Mouse (Mus musculus): ENCODE measurements around the gene Fcamr. TPM values are rescaled to one million over a fixed set of nuclear protein-coding genes. Genes with fewer than 3 reads are reported as not detected.
A peak's percentile ranks its signal among the peaks of the same experiment; 100 is the strongest.

Fcamr gene
- 0.29 and 0.70 TPM in 2 replicates for polyA plus RNA-seq (2015; fragmentation: Nextera tagmentation; extraction: Ambion mirVana)

DNA sequence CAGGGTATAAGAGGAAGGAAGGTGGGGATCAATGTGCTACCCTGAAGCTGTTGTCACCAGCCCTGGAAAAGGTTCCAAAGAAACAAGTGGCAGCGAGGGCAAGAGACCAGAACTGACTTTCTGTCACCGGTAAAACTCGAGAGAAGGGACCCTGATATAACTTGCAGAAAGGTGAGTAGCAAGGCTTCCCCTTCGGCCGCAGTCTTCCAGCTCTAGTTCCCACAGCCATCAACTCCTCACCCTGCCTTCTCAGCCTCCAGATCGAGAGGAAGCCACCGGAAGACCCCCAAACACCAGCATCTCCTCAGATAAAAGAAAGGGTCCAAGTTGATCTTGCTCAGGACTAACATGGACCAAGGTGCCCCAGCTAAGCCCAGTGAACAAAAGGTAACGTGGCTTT lies at the start of gene Fcamr:
Fcamr (plus strand) TSS at position 301 of the 400 bp plus-strand sequence.
- ATAC-seq (ENCODE audit: insufficient number of reproducible peaks, low FRiP score, low TSS enrichment, low read depth), result no peak
- 83% methylated on average over 8 of the region's 8 CpGs for WGBS
- H3K9me3 ChIP-seq, result no peaks in the 10 kb centered on the region

DNA sequence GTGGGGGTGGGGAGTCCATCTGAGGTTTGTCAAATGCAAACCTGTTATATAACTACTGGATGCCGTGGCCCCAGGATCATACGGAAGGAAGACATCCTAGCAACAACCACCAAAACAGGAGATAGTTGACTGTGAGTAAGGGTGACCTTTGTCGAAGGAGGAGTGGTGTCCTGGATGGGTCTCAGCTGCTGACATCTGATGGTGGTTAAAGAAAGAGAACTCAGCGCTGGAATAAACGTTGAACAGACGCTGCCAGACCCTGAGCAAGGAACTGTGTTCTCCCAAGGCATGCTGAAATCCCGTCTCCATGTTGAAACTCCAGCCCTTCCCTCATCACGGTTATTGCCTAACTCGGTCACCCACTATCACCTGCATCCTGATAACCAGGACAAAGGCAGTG lies 41.0 kb upstream of the Fcamr start:
- H3K4me1 ChIP-seq, result no peaks in the 10 kb centered on the region
- WGBS, result 69% methylated on average over 9 of the region's 9 CpGs

More for the DNA sequence above, at the start of gene Fcamr:
- Histone ChIP-seq H3K36me3 (no peaks in the 10 kb centered on the region), H3K4me1 (no peaks in the 10 kb centered on the region), H3K4me2 (no peak within 1 kb of the TSS), H3K27me3 (no peaks in the 10 kb centered on the region), H3K9ac (no peak within 1 kb of the TSS), H3K27ac (no peak within 1 kb of the TSS), H3K4me3 (no peak within 1 kb of the TSS)

DNA sequence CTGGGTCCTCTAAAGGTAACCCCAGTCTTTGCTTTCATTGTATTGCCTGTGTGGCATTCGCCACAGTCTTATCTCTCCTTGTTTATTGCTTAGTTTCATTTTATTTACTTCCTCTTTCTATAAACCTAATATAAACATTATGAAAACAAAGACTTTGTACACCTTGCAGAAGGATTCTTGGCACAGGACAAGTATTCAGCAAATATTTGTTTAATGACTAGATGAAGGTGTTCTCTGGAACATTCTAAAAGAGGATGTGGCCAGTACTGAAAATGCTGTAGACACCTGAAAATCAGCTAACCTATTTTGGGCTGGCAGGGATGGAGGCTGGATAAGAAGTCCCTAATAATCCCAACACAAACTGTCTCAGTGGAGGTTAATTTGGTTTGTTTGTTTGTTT lies 39.1 kb upstream of the Fcamr start:
- H3K27me3 ChIP-seq, result no peaks in the 10 kb centered on the region
- no peak overlapping the region for H3K9ac ChIP-seq
- no peaks in the 10 kb centered on the region for H3K36me3 ChIP-seq
- H3K4me1 ChIP-seq, result no peaks in the 10 kb centered on the region
- no peak for ATAC-seq (ENCODE audit: insufficient number of reproducible peaks, low FRiP score, low TSS enrichment, low read depth)
- H3K4me2 ChIP-seq, result no peak overlapping the region
- H3K27ac ChIP-seq, result no peak overlapping the region
- no peaks in the 10 kb centered on the region for H3K9me3 ChIP-seq
- WGBS, result 62% methylated on average over 1 of the region's 1 CpGs
- no peak overlapping the region for H3K4me3 ChIP-seq

More for the DNA sequence above, 41.0 kb upstream of the Fcamr start:
- no peak for ATAC-seq (ENCODE audit: insufficient number of reproducible peaks, low FRiP score, low TSS enrichment, low read depth)
- no peak overlapping the region for H3K4me2 ChIP-seq
- no peaks in the 10 kb centered on the region for H3K36me3 ChIP-seq
- H3K9ac ChIP-seq, result no peak overlapping the region
- no peak overlapping the region for H3K4me3 ChIP-seq
- H3K27ac ChIP-seq, result no peak overlapping the region
- no peaks in the 10 kb centered on the region for H3K27me3 ChIP-seq
- no peaks in the 10 kb centered on the region for H3K9me3 ChIP-seq

DNA sequence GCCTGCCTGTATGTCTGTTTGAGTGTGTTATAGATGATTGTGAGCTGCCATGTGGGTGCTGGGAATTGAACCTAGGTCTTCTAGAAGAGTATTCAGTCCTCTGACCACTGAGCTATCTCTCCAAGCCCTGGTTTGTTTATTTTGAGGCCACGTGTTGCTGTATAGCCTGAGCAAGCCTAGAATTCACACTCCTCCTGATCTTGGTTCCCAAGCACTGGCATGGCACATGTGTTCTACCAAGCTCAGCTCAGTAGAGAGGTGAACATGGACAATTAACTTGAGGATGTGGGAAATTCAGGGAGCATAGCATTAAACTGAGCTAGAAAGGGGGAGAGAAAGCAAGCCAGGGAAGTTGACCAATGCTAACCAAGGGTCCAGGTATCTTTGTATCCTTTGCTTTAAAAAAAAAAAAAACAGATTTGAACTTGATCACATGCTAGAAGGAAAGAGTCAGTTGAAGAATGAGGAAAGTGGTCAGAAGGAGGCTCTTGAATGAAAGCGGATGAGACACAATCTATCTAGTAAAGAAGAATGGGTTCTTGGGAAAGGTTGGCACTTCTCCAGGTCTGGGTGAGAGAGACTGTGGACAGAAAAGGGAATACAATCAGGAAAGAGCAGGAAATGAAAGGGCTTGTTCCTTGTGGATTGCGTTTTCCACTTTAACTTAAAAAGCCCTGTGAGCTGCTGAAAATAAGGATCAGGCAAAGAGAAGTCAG lies 38.5 kb upstream of the Fcamr start:
- Histone ChIP-seq H3K4me2 (no peak overlapping the region), H3K9me3 (no peaks in the 10 kb centered on the region), H3K36me3 (no peaks in the 10 kb centered on the region), H3K27ac (no peak overlapping the region), H3K4me1 (no peaks in the 10 kb centered on the region), H3K9ac (no peak overlapping the region), H3K4me3 (no peak overlapping the region), H3K27me3 (no peaks in the 10 kb centered on the region)
- WGBS, result 79% methylated on average over 3 of the region's 3 CpGs
- no peak for ATAC-seq (ENCODE audit: insufficient number of reproducible peaks, low FRiP score, low TSS enrichment, low read depth)

DNA sequence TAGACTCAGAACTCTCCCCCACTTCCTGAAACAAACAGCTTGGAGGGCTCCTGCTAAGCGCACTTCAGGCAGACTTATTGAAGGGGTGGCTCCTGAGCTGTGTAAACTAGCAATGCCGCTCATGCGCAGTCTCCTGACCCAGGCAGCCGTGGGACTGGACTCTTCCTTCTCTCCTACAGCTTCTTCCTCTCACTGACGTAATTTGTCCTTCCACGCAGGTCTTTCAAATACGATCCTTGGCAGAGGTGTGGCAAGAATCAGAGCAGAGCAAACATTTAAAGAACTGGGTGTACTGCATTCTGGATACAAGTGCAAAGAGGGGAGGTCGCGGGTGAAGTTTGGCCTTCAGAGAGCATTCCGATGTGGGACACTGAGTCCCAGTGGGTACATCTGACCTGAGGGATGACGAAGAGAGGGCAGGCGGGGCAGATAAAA lies 36.7 kb upstream of the Fcamr start:
- WGBS, result 83% methylated on average over 12 of the region's 12 CpGs
- Histone ChIP-seq H3K4me2 (no peak overlapping the region), H3K9ac (no peak overlapping the region), H3K9me3 (no peaks in the 10 kb centered on the region), H3K27me3 (no peaks in the 10 kb centered on the region), H3K27ac (no peak overlapping the region), H3K4me1 (no peaks in the 10 kb centered on the region), H3K4me3 (no peak overlapping the region), H3K36me3 (no peaks in the 10 kb centered on the region)
- no peak for ATAC-seq (ENCODE audit: insufficient number of reproducible peaks, low FRiP score, low TSS enrichment, low read depth)

DNA sequence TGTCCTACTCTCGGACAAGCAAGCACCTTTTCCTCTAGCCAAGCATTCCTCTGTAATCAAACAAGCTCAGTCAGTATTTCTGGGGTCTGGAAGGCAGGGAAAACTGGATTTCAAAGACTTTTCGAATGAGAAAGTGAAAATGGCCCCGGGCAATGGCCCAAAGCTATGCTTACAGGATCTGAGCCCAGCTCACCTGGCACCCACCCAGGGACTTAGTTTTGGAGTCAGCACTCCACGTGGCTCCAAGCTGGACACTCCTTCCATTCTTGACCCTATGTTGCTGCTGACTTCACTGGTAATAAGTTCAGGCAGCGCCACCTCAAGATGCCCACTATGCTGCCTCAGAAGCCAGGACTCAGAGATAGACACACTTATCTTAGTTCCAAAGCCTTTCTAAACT lies 33.6 kb upstream of the Fcamr start:
- Histone ChIP-seq H3K9ac (no peak overlapping the region), H3K4me1 (no peaks in the 10 kb centered on the region), H3K27ac (no peak overlapping the region), H3K9me3 (no peaks in the 10 kb centered on the region), H3K4me2 (no peak overlapping the region), H3K4me3 (no peak overlapping the region), H3K36me3 (no peaks in the 10 kb centered on the region), H3K27me3 (no peaks in the 10 kb centered on the region)
- ATAC-seq (ENCODE audit: insufficient number of reproducible peaks, low FRiP score, low TSS enrichment, low read depth), result no peak
- WGBS, result 77% methylated on average over 5 of the region's 5 CpGs

DNA sequence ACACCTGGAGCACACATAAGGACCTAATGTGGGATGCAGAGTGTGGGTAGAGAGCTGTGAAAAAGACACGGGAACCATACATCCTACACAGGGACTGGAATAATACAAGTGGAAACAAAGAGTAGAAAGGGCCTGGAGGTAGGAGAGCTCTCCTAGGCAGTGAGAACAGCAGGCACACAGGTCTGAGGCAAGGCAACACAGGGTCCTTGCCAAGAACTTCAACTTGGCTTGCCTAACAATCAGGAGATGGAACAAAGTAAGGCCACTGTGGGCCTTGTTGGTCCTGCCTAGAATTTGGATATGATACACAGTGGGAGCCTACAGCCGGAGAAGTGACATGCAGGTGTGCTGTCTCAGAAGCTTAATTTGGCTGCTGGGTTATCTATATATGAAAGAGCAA lies 30.8 kb upstream of the Fcamr start:
- Histone ChIP-seq H3K27me3 (no peaks in the 10 kb centered on the region), H3K9ac (no peak overlapping the region), H3K9me3 (no peaks in the 10 kb centered on the region), H3K4me1 (no peaks in the 10 kb centered on the region), H3K27ac (peak overlapping the region; percentile 22; the same call in 1 of the 2 replicates), H3K4me3 (no peak overlapping the region), H3K36me3 (no peaks in the 10 kb centered on the region), H3K4me2 (no peak overlapping the region)
- 81% methylated on average over 2 of the region's 2 CpGs for WGBS
- no peak for ATAC-seq (ENCODE audit: insufficient number of reproducible peaks, low FRiP score, low TSS enrichment, low read depth)

DNA sequence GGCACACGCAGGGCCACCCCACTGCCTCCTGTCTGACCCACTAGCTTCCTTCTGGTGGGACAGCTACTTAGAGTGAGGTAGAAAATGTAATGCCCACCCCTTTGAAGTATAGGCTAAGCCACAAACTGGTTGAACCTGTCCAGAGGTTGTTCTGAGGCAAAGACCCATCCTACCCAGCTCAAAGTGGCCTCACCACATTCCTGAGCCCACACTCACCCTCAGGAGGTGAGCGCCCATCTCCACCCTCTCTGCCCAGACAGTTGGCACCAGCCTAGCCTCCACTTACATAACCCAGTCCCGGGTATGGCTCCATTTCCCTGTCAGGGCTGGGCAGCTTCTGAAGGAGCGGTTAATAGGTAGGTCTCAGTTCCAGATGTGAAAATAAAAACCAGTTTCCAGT lies 30.2 kb upstream of the Fcamr start:
- 65% methylated on average over 4 of the region's 4 CpGs for WGBS
- peak; percentile 35; the same call in 1 of the 2 replicates for ATAC-seq (ENCODE audit: insufficient number of reproducible peaks, low FRiP score, low TSS enrichment, low read depth)
- no peak overlapping the region for H3K4me3 ChIP-seq
- no peaks in the 10 kb centered on the region for H3K36me3 ChIP-seq
- H3K9ac ChIP-seq, result no peak overlapping the region
- no peak overlapping the region for H3K4me2 ChIP-seq
- no peaks in the 10 kb centered on the region for H3K4me1 ChIP-seq
- H3K27me3 ChIP-seq, result no peaks in the 10 kb centered on the region
- peak overlapping the region; percentile 22; the same call in 1 of the 2 replicates for H3K27ac ChIP-seq
- H3K9me3 ChIP-seq, result no peaks in the 10 kb centered on the region

DNA sequence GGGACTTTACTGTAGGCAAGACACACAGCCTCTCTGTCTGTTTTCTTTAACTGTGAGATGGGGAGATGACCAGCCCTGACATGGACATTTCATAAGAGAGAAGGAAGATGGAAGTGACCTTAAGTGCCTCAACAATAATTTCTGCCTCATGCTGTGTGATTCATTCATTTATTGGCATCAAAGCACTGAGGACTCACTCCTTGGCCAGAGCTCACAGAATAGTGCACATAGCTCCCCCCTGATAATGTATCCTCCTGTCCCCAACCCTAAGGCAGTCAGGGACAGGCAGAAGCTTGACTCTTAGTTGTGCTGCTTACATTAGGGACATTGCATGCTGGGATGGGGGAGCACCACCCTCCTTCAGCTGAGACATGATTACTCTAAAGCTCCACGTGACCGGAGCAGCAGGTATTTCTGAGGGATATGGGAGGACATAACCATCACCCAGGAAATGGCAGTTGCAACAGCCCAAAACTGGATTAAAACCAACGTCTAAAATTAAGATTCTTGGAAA lies 29.7 kb upstream of the Fcamr start:
- 0 out of 2 replicates have a peak, but pooled peaks have one; percentile 55 for ATAC-seq (ENCODE audit: insufficient number of reproducible peaks, low FRiP score, low TSS enrichment, low read depth)
- no peaks in the 10 kb centered on the region for H3K4me1 ChIP-seq
- H3K9me3 ChIP-seq, result no peaks in the 10 kb centered on the region
- no peak overlapping the region for H3K9ac ChIP-seq
- H3K4me2 ChIP-seq, result no peak overlapping the region
- no peaks in the 10 kb centered on the region for H3K36me3 ChIP-seq
- no peaks in the 10 kb centered on the region for H3K27me3 ChIP-seq
- H3K4me3 ChIP-seq, result no peak overlapping the region
- WGBS, result 49% methylated on average over 3 of the region's 3 CpGs
- H3K27ac ChIP-seq, result no peak overlapping the region

DNA sequence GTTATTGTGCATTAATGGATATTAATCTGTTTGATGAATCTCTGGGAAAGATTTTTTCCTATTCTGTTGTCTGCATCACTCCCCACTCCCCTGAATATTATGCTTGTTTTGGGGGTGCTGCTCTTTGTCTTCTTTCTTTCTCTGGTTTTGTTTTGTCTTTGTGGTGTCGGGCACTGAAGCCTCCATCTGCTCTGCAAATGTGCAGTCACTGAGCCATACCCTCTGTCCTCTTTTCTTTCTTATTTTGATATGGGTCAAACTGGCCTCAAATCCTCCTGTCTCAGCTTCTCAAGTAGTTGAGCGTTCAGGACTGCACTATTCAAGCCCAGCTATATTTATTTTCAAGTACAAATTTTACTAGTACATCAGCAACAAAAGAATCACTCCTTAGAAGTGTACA lies 25.5 kb upstream of the Fcamr start:
- no peak overlapping the region for H3K4me2 ChIP-seq
- H3K4me1 ChIP-seq, result no peaks in the 10 kb centered on the region
- no peaks in the 10 kb centered on the region for H3K36me3 ChIP-seq
- no peaks in the 10 kb centered on the region for H3K9me3 ChIP-seq
- H3K27me3 ChIP-seq, result no peaks in the 10 kb centered on the region
- no peak overlapping the region for H3K4me3 ChIP-seq
- H3K9ac ChIP-seq, result no peak overlapping the region
- WGBS, result 71% methylated on average over 2 of the region's 2 CpGs
- ATAC-seq (ENCODE audit: insufficient number of reproducible peaks, low FRiP score, low TSS enrichment, low read depth), result no peak
- no peak overlapping the region for H3K27ac ChIP-seq

DNA sequence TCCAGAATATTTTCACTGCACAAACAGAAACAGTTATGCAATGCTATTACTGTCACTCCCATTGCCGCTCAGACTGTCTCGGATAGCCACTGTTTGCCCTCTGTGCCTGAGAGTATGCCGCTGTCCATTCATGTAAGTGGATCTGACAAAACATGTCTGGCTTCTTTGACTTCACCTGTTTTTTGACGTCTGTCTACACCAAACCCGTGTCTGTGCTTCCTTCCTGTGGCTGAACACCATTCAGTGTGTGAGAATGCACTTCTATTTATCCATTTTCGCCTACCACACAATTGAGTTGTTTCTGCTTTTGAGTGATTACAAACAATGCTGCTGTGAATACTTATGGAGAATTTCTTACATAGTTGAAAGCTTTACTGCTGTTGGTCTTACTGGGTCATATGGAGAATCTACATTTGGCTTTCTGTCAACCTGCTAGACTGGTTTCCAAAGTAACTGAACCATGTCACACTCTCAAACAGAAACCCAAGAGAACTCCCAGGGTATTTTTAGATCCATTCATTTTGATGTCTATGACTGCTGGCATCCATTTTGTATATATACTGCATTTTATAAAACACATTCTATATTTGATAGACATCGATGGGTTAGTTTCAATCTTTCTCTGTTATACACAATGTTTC lies 24.9 kb upstream of the Fcamr start:
- no peak overlapping the region for H3K4me3 ChIP-seq
- no peaks in the 10 kb centered on the region for H3K9me3 ChIP-seq
- no peaks in the 10 kb centered on the region for H3K4me1 ChIP-seq
- H3K27me3 ChIP-seq, result no peaks in the 10 kb centered on the region
- H3K36me3 ChIP-seq, result no peaks in the 10 kb centered on the region
- ATAC-seq (ENCODE audit: insufficient number of reproducible peaks, low FRiP score, low TSS enrichment, low read depth), result no peak
- no peak overlapping the region for H3K9ac ChIP-seq
- 72% methylated on average over 7 of the region's 7 CpGs for WGBS
- no peak overlapping the region for H3K27ac ChIP-seq
- H3K4me2 ChIP-seq, result no peak overlapping the region

DNA sequence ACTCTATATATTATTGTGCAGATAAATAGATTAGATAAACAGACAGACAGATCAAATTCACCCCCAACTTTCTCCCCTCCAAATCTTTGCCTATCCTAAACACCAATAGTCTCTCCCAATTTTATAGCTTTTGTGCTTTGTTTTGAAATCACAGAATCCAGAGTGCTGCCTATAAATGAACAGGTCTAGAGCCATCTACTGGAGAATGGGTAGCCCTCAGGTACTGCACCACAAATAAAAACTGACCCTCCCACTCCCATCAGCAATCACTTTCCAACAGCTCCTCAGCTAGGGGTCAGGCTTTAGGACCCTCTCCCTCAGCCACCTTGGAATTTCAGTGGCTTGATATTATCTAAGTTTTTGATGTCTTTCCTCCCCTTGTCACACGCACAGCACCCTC lies 24.1 kb upstream of the Fcamr start:
- Histone ChIP-seq H3K9me3 (no peaks in the 10 kb centered on the region), H3K4me3 (no peak overlapping the region), H3K4me1 (no peaks in the 10 kb centered on the region), H3K36me3 (no peaks in the 10 kb centered on the region), H3K27me3 (no peaks in the 10 kb centered on the region), H3K4me2 (no peak overlapping the region), H3K27ac (no peak overlapping the region), H3K9ac (no peak overlapping the region)
- WGBS, result 89% methylated on average over 1 of the region's 1 CpGs
- ATAC-seq (ENCODE audit: insufficient number of reproducible peaks, low FRiP score, low TSS enrichment, low read depth), result no peak
